ENCODE assay signal across 9 mouse cellular contexts in genomic region chr19:5195417-5196035, GRCm38 (mm10).
DNase-seq lines count a peak whose midpoint lies in the region; ATAC-seq and TF ChIP-seq lines count a peak whose summit lies in the region.
"Had no signal": no experiment of that assay in that cellular context is flagged by ENCODE, and none has a peak within 500 bp of the region (broad histone marks: within the 10 kb centered on the region; RNA-seq: fewer than 3 reads in every experiment).

No protein-coding gene starts in this region.

- H3K27ac ChIP-seq in kidney, adult 2 months (ENCODE audit: insufficient read depth, low read depth, low read length) = no peak overlapping the region
- H3K27ac ChIP-seq in kidney, embryonic 15.5 days = no peak overlapping the region

- no peak overlapping the region for H3K9ac ChIP-seq in kidney, embryonic 15.5 days

- 49% methylated on average over 7 of the region's 7 CpGs for WGBS in kidney, adult 2 months
- WGBS in kidney, embryonic 15.5 days = 60% methylated on average over 7 of the region's 7 CpGs

- H3K4me1 ChIP-seq in kidney, adult 2 months (ENCODE audit: control insufficient read depth, insufficient read depth, low read length) = no peaks in the 10 kb centered on the region
- H3K4me1 ChIP-seq in kidney, embryonic 15.5 days = 0 out of 2 replicates have a peak, but pooled peaks cover 6% of the 10 kb centered on the region

- TF ChIP-seq POLR2A in kidney, adult 2 months (IDR thresholded peaks at IDR 0.05; ENCODE audit: low read depth, low read length) = no peak

- peak; percentile 60 for TF ChIP-seq CTCF in kidney, adult 2 months (conservative IDR thresholded peaks at IDR 0.05; ENCODE audit: insufficient read depth, insufficient read length, low read depth, low read length)

- ATAC-seq in kidney, embryonic 15.5 days (replicated peaks; ENCODE audit: low FRiP score) = no peak

- no peak overlapping the region for H3K4me3 ChIP-seq in kidney, adult 2 months (ENCODE audit: insufficient read depth, low read depth, low read length)
- H3K4me3 ChIP-seq in kidney, embryonic 15.5 days (replicated peaks) = no peak overlapping the region
- H3K4me3 ChIP-seq: erythroblast, embryonic 14.5 days had no signal

- peak; percentile 82 for DNase-seq in kidney, adult 2 months
- DNase-seq in MEL-GATA-1-ER (ENCODE audit: extremely low read depth, low read depth) = peak; percentile 50
- peak; percentile 27 for DNase-seq in cerebellum, adult 11-12 months
- peak; percentile 34 to 60 for DNase-seq in heart, adult 9 months (ENCODE audit: low spot score in 2 of 2)
- peak; percentile 35 for DNase-seq in layer of hippocampus, adult 9-11 months
- peak; percentile 58 to 63 for DNase-seq in natural killer cell, adult 2 months (ENCODE audit: low spot score in 2 of 2)
- no peak for DNase-seq in ovary, adult 18-20 months (ENCODE audit: low spot score)

- no peak overlapping the region for H3K4me2 ChIP-seq in kidney, embryonic 15.5 days

- no peaks in the 10 kb centered on the region for H3K27me3 ChIP-seq in kidney, adult 2 months (replicated peaks; ENCODE audit: control insufficient read depth, insufficient read depth, low read length)
- no peaks in the 10 kb centered on the region for H3K27me3 ChIP-seq in kidney, embryonic 15.5 days

- H3K36me3 ChIP-seq in kidney, adult 2 months (ENCODE audit: control insufficient read depth, insufficient read depth, low read length) = no peaks in the 10 kb centered on the region
- no peaks in the 10 kb centered on the region for H3K36me3 ChIP-seq in kidney, embryonic 15.5 days

- H3K9me3 ChIP-seq in kidney, embryonic 15.5 days (replicated peaks) = no peaks in the 10 kb centered on the region
